Comparison of ENCODE assay signal across 10 mouse cellular contexts in the genomic region with DNA sequence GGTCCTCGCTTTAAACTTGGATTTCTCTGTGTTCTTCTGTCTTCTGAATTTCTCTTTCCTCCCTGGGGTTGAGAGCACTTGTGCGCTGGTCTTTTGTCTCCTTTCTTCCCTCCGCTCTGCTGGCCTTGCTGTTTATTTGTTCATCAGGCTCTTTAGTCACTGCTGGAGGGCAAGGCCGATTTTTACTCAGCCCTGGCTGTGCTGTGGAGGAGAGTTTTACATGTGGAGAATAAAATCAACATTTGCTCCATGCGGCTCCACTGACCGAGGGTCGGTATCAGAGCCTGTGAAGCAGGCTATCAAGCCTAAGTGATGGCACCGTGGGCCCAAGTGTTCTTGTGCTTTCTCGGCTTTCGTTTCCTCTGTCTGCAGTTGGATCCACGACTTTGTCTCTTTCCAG. TPM values are rescaled to one million over a fixed set of nuclear protein-coding genes. Genes with fewer than 3 reads are reported as not detected.
DNase-seq lines count a peak whose midpoint lies in the region; ATAC-seq and TF ChIP-seq lines count a peak whose summit lies in the region.
"Had no signal": no experiment of that assay in that cellular context is flagged by ENCODE, and none has a peak within 500 bp of the region (broad histone marks: within the 10 kb centered on the region; RNA-seq: fewer than 3 reads in every experiment).

No protein-coding gene starts in this region.

- ATAC-seq in lung, embryonic 14.5 days (ENCODE audit: insufficient read depth): no peak
- peak; percentile 38 for ATAC-seq in hindbrain, embryonic 13.5 days (ENCODE audit: low FRiP score)
- ATAC-seq in neural tube, embryonic 13.5 days (ENCODE audit: low read depth): peak; percentile 60
- no peak for ATAC-seq in kidney, embryonic 16.5 days (ENCODE audit: low FRiP score, low TSS enrichment)

- peak; percentile 8 for DNase-seq in lung, embryonic 14.5 days
- DNase-seq in lung, postnatal 25 days (ENCODE audit: low spot score): no peak
- DNase-seq in embryo, embryonic 10 days (ENCODE audit: low spot score): peak; percentile 29
- no peak for DNase-seq in thymus, postnatal 14 days
- no peak for DNase-seq in frontal cortex, adult 2 months (ENCODE audit: extremely low spot score in 1 of 2, low spot score in 1 of 2)

- no peaks in the 10 kb centered on the region for H3K36me3 ChIP-seq in lung, embryonic 14.5 days (ENCODE audit: insufficient read depth)
- no peaks in the 10 kb centered on the region for H3K36me3 ChIP-seq in hindbrain, embryonic 13.5 days
- no peaks in the 10 kb centered on the region for H3K36me3 ChIP-seq in neural tube, embryonic 13.5 days
- no peaks in the 10 kb centered on the region for H3K36me3 ChIP-seq in kidney, embryonic 16.5 days (ENCODE audit: insufficient read depth, low read length)
- H3K36me3 ChIP-seq: stomach, embryonic 15.5 days had no signal

- H3K9me3 ChIP-seq in lung, embryonic 14.5 days (ENCODE audit: low read depth, low read length): no peaks in the 10 kb centered on the region
- H3K9me3 ChIP-seq in hindbrain, embryonic 13.5 days: no peaks in the 10 kb centered on the region
- no peaks in the 10 kb centered on the region for H3K9me3 ChIP-seq in neural tube, embryonic 13.5 days
- H3K9me3 ChIP-seq in kidney, embryonic 16.5 days (ENCODE audit: low read length): no peaks in the 10 kb centered on the region
- H3K9me3 ChIP-seq: stomach, embryonic 15.5 days had no signal

- WGBS in lung, embryonic 14.5 days: 22% methylated on average over 11 of the region's 11 CpGs
- 31% methylated on average over 11 of the region's 11 CpGs for WGBS in hindbrain, embryonic 13.5 days
- WGBS in neural tube, embryonic 13.5 days: 33% methylated on average over 11 of the region's 11 CpGs
- WGBS in kidney, embryonic 16.5 days: 70% methylated on average over 11 of the region's 11 CpGs

- no peaks in the 10 kb centered on the region for H3K4me1 ChIP-seq in lung, embryonic 14.5 days (ENCODE audit: insufficient read depth)
- H3K4me1 ChIP-seq in hindbrain, embryonic 13.5 days (replicated peaks): peaks cover 24% of the 10 kb centered on the region
- H3K4me1 ChIP-seq in neural tube, embryonic 13.5 days (replicated peaks): peaks cover 25% of the 10 kb centered on the region
- H3K4me1 ChIP-seq in kidney, embryonic 16.5 days (ENCODE audit: insufficient read depth, low read length): no peaks in the 10 kb centered on the region
- H3K4me1 ChIP-seq: stomach, embryonic 15.5 days had no signal

- TF ChIP-seq CTCF in lung, embryonic 14.5 days (IDR thresholded peaks at IDR 0.05; ENCODE audit: low read depth): no peak

- H3K4me2 ChIP-seq in lung, embryonic 14.5 days: peak overlapping the region; percentile 39; the same call in 1 of the 2 replicates
- peak overlapping the region; percentile 46 for H3K4me2 ChIP-seq in hindbrain, embryonic 13.5 days
- H3K4me2 ChIP-seq in neural tube, embryonic 13.5 days: peak overlapping the region; percentile 35
- no peak overlapping the region for H3K4me2 ChIP-seq in kidney, embryonic 16.5 days (replicated peaks; ENCODE audit: low read depth, low read length)
- H3K4me2 ChIP-seq: stomach, embryonic 15.5 days had no signal

- H3K4me3 ChIP-seq in lung, embryonic 14.5 days (ENCODE audit: low read depth, low read length): no peak overlapping the region
- peak overlapping the region; percentile 1; the same call in 1 of the 2 replicates for H3K4me3 ChIP-seq in hindbrain, embryonic 13.5 days
- no peak overlapping the region for H3K4me3 ChIP-seq in neural tube, embryonic 13.5 days
- H3K4me3 ChIP-seq in kidney, embryonic 16.5 days (ENCODE audit: low read length): no peak overlapping the region
- H3K4me3 ChIP-seq: stomach, embryonic 15.5 days had no signal

- no peak overlapping the region; the same call in 1 of the 2 replicates for H3K9ac ChIP-seq in lung, embryonic 14.5 days
- H3K9ac ChIP-seq in hindbrain, embryonic 13.5 days: peak overlapping the region; percentile 66
- H3K9ac ChIP-seq in neural tube, embryonic 13.5 days: peak overlapping the region; percentile 54
- no peak overlapping the region for H3K9ac ChIP-seq in kidney, embryonic 16.5 days (replicated peaks; ENCODE audit: low read length)
- H3K9ac ChIP-seq: stomach, embryonic 15.5 days had no signal

- H3K27me3 ChIP-seq in lung, embryonic 14.5 days (ENCODE audit: insufficient read depth, low read length): no peaks in the 10 kb centered on the region
- H3K27me3 ChIP-seq in hindbrain, embryonic 13.5 days: no peaks in the 10 kb centered on the region
- H3K27me3 ChIP-seq in neural tube, embryonic 13.5 days: no peaks in the 10 kb centered on the region
- no peaks in the 10 kb centered on the region for H3K27me3 ChIP-seq in kidney, embryonic 16.5 days (ENCODE audit: insufficient read depth, low read length)
- H3K27me3 ChIP-seq: CH12.LX; stomach, embryonic 15.5 days had no signal

- no peak overlapping the region for H3K27ac ChIP-seq in lung, embryonic 14.5 days (ENCODE audit: low read depth)
- peak overlapping the region; percentile 87 for H3K27ac ChIP-seq in hindbrain, embryonic 13.5 days
- peak overlapping the region; percentile 74 for H3K27ac ChIP-seq in neural tube, embryonic 13.5 days (replicated peaks)
- H3K27ac ChIP-seq in kidney, embryonic 16.5 days (ENCODE audit: low read length): no peak overlapping the region
- H3K27ac ChIP-seq: stomach, embryonic 15.5 days had no signal

RNA-seq across cellular contexts. Expression of gene Vps50, which starts 13.4 kb away (rescaled TPM):
- 31.2 and 31.8 TPM in 2 replicates for polyA plus RNA-seq in lung, embryonic 14.5 days (2014; fragmentation: Nextera tagmentation; extraction: Ambion mirVana)
- 50.3 and 53.6 TPM in 2 replicates for polyA plus RNA-seq in hindbrain, embryonic 13.5 days (2015; fragmentation: Nextera tagmentation; extraction: Ambion mirVana)
- 46.5 and 48.7 TPM in 2 replicates for polyA plus RNA-seq in neural tube, embryonic 13.5 days (2015; fragmentation: Nextera tagmentation; extraction: Ambion mirVana)
- 29.4 and 36.4 TPM in 2 replicates for polyA plus RNA-seq in frontal cortex, adult 2 months (2012; rRNA removed)
- polyA plus RNA-seq in kidney, embryonic 16.5 days (2015; fragmentation: Nextera tagmentation; extraction: Ambion mirVana): 29.2 and 34.0 TPM in 2 replicates

RNA-seq across cellular contexts. Expression of gene Hepacam2, which starts 13.5 kb away (rescaled TPM):
- 0.26 and 0.39 TPM in 2 replicates for polyA plus RNA-seq in lung, embryonic 14.5 days (2014; fragmentation: Nextera tagmentation; extraction: Ambion mirVana)
- 1.5 and 1.6 TPM in 2 replicates for polyA plus RNA-seq in hindbrain, embryonic 13.5 days (2015; fragmentation: Nextera tagmentation; extraction: Ambion mirVana)
- 0.40 and 0.79 TPM in 2 replicates for polyA plus RNA-seq in neural tube, embryonic 13.5 days (2015; fragmentation: Nextera tagmentation; extraction: Ambion mirVana)
- polyA plus RNA-seq in frontal cortex, adult 2 months (2012; rRNA removed): 0.38 and 0.46 TPM in 2 replicates
- polyA plus RNA-seq in kidney, embryonic 16.5 days (2015; fragmentation: Nextera tagmentation; extraction: Ambion mirVana): 2.5 and 3.0 TPM in 2 replicates

Comparison
In these comparisons a context has a peak if more than half of its experiments do, and no peak if none do; other contexts are left out.
1. DNase-seq: peak in lung, embryonic 14.5 days (single experiment) and embryo, embryonic 10 days (single experiment); none in lung, postnatal 25 days (single experiment), thymus, postnatal 14 days (single experiment) and frontal cortex, adult 2 months (0 of 2).
2. ATAC-seq: peak in hindbrain, embryonic 13.5 days (single experiment) and neural tube, embryonic 13.5 days (single experiment); none in lung, embryonic 14.5 days (single experiment) and kidney, embryonic 16.5 days (single experiment).
3. H3K27ac ChIP-seq: peak in hindbrain, embryonic 13.5 days (single experiment) and neural tube, embryonic 13.5 days (single experiment); none in lung, embryonic 14.5 days (single experiment) and kidney, embryonic 16.5 days (single experiment).
4. H3K9ac ChIP-seq: peak in hindbrain, embryonic 13.5 days (single experiment) and neural tube, embryonic 13.5 days (single experiment); none in lung, embryonic 14.5 days (single experiment) and kidney, embryonic 16.5 days (single experiment).